Mouse (Mus musculus): ENCODE results near the gene Plcb1. TPM values are rescaled to one million over a fixed set of nuclear protein-coding genes. Genes with fewer than 3 reads are reported as not detected.

The Plcb1 gene
- polyA plus RNA-seq, 1 experiment, result 0.11 TPM

DNA sequence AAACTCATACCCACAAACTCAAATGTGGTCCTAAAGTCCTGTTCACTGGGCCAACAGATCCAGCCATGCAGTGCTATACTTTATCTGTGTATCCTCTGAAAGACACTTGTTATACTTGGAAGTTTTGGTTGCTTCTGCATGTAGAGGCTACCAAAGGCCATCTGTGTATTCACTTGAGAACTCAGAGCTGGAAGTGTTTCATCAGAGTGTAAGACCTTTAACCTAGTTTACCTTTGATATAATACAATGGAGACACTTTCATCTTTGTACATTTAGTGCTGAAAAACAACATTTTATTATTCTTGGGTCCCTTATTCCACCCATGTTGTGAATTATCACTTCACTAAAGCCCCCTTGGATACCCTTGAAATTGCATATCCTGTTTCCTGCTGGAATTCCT is 70.4 kb downstream of the Plcb1 start:
- Histone ChIP-seq H3K4me3 (ENCODE audit: insufficient read depth, low read length) (no peak overlapping the region), H3K27ac (ENCODE audit: insufficient read depth, low read depth, low read length) (no peak overlapping the region), H3K4me1 (ENCODE audit: control insufficient read depth, insufficient read depth, low read length) (no peaks in the 10 kb centered on the region)
- no peak for TF ChIP-seq CTCF (IDR thresholded peaks at IDR 0.05; ENCODE audit: low read depth, low read length)
- no peak for TF ChIP-seq POLR2A (IDR thresholded peaks at IDR 0.05; ENCODE audit: borderline replicate concordance, low read depth, low read length)

DNA sequence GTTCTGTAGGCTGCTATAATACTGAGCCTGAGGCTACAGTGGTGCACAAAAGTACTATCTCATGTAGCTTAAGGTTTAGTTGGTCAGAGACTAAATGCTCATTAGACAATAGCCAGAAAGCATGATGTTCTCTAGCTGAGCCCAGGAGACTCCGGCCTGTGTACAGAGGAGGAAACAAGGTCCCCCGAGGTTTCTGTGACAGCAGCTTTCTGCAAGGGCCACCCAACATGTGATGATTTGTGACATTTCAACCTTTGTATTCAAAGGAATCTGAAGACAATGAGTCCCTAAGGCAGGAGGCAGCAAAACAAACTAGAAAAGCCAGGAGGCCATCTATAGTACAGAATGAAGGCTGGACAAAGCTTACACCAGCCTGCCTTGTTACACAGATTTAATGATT is 70.8 kb downstream of the Plcb1 start:
- Histone ChIP-seq H3K27ac (ENCODE audit: insufficient read depth, low read depth, low read length) (no peak overlapping the region), H3K4me1 (ENCODE audit: control insufficient read depth, insufficient read depth, low read length) (no peaks in the 10 kb centered on the region), H3K4me3 (ENCODE audit: insufficient read depth, low read length) (no peak overlapping the region)
- no peak for TF ChIP-seq CTCF (IDR thresholded peaks at IDR 0.05; ENCODE audit: low read depth, low read length)
- TF ChIP-seq POLR2A (IDR thresholded peaks at IDR 0.05; ENCODE audit: borderline replicate concordance, low read depth, low read length), result no peak

DNA sequence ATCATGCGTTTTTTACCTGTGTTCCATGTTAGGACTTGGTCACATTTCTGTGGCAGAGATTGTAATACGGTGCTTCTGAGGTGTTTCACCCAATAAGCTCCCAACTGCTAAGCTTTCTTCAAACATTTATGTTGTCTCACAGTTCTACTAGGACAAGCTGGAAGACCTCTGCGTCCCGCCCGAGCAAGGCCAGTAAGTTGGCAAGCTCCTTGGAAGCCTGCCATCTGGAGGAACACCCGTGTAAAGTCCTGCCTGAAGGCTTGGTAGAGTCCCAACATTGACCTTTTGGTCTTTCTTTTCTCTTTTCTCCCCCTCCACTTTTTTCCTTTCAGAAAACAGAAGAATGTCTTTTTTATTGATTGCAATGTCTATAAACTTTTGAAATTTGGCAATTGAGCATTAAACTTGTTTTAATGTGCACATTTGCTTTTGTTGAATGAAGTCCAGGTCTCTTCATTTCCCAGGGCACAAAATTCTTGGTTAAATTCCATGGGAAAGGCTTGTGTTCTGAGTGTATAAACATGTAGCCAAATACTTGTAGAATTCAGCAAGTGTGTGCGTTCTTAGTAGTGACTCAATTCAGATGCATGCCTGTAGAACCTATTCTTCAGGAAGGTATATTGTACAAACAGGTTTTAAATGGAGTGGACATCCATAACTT is 79.2 kb downstream of the Plcb1 start:
- TF ChIP-seq POLR2A (IDR thresholded peaks at IDR 0.05; ENCODE audit: borderline replicate concordance, low read depth, low read length), result no peak
- TF ChIP-seq CTCF (IDR thresholded peaks at IDR 0.05; ENCODE audit: low read depth, low read length), result no peak
- no peaks in the 10 kb centered on the region for H3K4me1 ChIP-seq (ENCODE audit: control insufficient read depth, insufficient read depth, low read length)
- no peak overlapping the region for H3K4me3 ChIP-seq (ENCODE audit: insufficient read depth, low read length)
- H3K27ac ChIP-seq (ENCODE audit: insufficient read depth, low read depth, low read length), result no peak overlapping the region

DNA sequence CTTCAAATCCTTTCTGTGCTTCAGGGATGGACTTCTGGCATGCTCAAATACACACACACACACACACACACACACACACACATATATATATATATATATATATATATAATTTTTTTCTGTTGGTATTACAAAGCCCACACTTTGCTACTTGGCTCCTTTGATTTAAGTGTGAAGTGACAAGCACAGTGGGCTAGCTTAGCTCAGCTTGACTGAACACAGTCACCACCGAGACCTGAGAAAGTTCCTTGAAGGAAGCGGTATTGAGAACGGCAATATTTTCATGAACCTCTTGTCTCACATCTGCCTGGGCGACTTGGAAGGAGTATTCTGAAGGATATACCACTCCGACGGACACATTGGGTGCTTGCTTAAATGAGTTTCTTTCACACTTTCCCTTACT is 81.5 kb downstream of the Plcb1 start:
- TF ChIP-seq POLR2A (IDR thresholded peaks at IDR 0.05; ENCODE audit: borderline replicate concordance, low read depth, low read length) (no peak), CTCF (IDR thresholded peaks at IDR 0.05; ENCODE audit: low read depth, low read length) (no peak)
- Histone ChIP-seq H3K27ac (ENCODE audit: insufficient read depth, low read depth, low read length) (no peak overlapping the region), H3K4me3 (ENCODE audit: insufficient read depth, low read length) (no peak overlapping the region), H3K4me1 (ENCODE audit: control insufficient read depth, insufficient read depth, low read length) (no peaks in the 10 kb centered on the region)

DNA sequence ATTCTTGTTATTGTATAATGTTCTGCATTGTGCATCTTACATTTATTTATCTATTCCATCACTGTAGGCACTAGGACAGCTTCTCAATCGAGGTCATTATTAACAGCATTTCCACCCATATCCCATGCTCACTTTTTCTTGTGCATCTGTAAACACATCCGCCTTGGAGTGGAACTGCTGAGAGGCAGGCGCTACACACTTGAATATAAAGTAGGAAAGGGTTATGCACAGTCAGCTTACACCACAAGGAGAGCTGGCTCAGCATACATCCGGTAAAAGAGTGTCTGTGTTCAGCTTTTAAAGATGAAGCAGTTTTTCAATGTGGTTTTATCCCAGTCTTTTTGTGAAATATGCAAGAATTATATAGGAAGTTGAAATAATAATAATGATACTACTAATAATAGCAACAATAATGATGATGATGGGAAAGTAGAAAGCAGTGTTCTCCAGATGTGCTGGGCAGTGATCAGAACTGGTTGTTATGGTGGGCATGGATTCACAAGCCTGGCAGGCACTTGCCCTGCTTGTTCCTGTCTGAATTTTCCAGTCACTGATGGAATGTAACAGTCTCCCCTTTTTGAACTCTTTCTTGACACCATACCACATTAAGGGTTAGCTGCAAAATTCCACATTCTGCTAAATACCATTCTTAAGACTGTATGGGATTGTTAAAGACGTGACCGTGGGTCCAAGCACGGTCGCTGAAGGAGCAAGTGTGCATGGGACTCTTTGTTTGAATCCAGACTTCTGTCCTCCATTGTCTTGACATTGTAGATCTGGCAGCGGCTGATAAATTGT is 86.0 kb downstream of the Plcb1 start:
- H3K4me1 ChIP-seq (ENCODE audit: control insufficient read depth, insufficient read depth, low read length), result no peaks in the 10 kb centered on the region
- H3K27ac ChIP-seq (ENCODE audit: insufficient read depth, low read depth, low read length), result no peak overlapping the region

DNA sequence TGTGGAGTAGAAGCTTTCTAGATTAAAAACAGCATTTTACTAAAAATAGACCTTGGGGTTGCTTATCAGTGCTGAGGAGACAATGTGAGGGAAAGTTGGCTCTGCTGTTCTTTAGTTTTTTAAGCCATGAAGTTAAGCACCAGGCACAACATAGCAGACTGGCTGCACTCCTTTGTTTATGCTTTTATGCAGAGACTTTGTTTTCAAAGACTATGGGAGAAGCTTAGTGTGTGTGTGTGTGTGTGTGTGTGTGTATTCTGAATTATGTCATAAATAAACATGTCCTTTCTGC is 86.6 kb downstream of the Plcb1 start:
- no peak overlapping the region for H3K4me3 ChIP-seq (ENCODE audit: insufficient read depth, low read length)
- TF ChIP-seq CTCF (IDR thresholded peaks at IDR 0.05; ENCODE audit: low read depth, low read length), result no peak
- no peak overlapping the region for H3K27ac ChIP-seq (ENCODE audit: insufficient read depth, low read depth, low read length)
- H3K4me1 ChIP-seq (ENCODE audit: control insufficient read depth, insufficient read depth, low read length), result no peaks in the 10 kb centered on the region

More for the DNA sequence above, 86.0 kb downstream of the Plcb1 start:
- H3K4me3 ChIP-seq (ENCODE audit: insufficient read depth, low read length), result no peak overlapping the region
- TF ChIP-seq CTCF (IDR thresholded peaks at IDR 0.05; ENCODE audit: low read depth, low read length) (no peak), POLR2A (IDR thresholded peaks at IDR 0.05; ENCODE audit: borderline replicate concordance, low read depth, low read length) (no peak)

DNA sequence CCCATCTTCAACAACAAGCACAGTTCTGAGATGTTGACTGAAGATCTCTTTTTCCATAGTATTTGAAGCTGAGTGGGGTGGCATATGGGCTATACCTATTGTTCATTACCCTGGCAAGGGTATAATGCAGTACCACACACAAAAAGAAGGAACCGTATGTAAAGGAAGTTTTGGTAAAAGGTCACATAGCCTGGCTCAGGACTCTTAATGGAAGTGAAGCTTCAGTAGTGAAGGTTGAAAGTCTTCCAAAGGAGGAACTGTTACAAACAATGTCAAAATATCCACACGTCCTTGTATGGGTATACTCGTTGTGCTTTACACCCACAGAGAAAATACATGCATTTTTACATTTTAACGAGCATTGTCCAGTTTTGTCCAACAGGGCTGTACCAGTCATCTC is 91.3 kb downstream of the Plcb1 start:
- Histone ChIP-seq H3K4me3 (ENCODE audit: insufficient read depth, low read length) (no peak overlapping the region), H3K4me1 (ENCODE audit: control insufficient read depth, insufficient read depth, low read length) (no peaks in the 10 kb centered on the region)
- no peak for TF ChIP-seq CTCF (IDR thresholded peaks at IDR 0.05; ENCODE audit: low read depth, low read length)
- TF ChIP-seq POLR2A (IDR thresholded peaks at IDR 0.05; ENCODE audit: borderline replicate concordance, low read depth, low read length), result no peak

DNA sequence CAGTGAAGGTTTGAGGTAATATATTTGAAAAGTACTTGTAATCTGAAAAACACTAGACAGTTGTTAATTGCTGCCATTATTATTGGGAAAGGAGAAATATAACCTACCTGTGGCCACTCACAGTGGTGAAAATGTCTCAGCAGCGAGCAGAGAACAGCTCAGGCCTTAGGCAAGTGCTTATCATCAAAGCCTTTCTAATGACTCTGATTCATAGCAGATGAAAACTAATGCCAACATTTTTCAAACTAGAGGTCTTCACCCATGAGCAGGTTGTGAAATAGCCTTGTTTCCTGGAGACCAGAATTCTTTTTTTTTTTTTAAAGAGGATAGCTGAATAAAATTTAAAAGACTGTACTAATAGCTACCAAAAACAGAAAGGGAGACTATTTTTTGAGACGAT is 105.3 kb downstream of the Plcb1 start:
- TF ChIP-seq CTCF (IDR thresholded peaks at IDR 0.05; ENCODE audit: low read depth, low read length) (no peak), POLR2A (IDR thresholded peaks at IDR 0.05; ENCODE audit: borderline replicate concordance, low read depth, low read length) (no peak)
- no peak overlapping the region for H3K27ac ChIP-seq (ENCODE audit: insufficient read depth, low read depth, low read length)
- H3K4me3 ChIP-seq (ENCODE audit: insufficient read depth, low read length), result no peak overlapping the region
- no peaks in the 10 kb centered on the region for H3K4me1 ChIP-seq (ENCODE audit: control insufficient read depth, insufficient read depth, low read length)

More for the DNA sequence above, 91.3 kb downstream of the Plcb1 start:
- no peak overlapping the region for H3K27ac ChIP-seq (ENCODE audit: insufficient read depth, low read depth, low read length)

DNA sequence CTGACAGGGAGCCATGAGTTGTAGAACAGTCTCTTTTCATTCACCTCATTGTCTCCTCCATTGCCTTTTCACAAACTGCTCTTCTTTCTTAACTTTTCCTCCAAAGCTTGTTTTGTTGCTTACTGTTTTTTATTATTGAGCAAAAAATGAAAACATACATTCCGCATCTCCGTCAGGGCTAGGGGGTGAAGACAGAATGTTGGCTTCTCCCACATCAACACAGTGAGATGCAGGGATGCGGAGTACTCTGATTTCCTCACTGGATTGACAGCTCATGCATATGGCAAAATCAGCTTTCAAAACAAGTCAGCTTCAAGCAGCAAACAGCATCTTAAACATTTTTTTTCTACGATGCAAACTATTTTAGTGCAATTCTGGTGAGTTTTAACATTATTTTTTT is 108.9 kb downstream of the Plcb1 start:
- Histone ChIP-seq H3K4me1 (ENCODE audit: control insufficient read depth, insufficient read depth, low read length) (no peaks in the 10 kb centered on the region), H3K27ac (ENCODE audit: insufficient read depth, low read depth, low read length) (no peak overlapping the region), H3K4me3 (ENCODE audit: insufficient read depth, low read length) (no peak overlapping the region)
- TF ChIP-seq CTCF (IDR thresholded peaks at IDR 0.05; ENCODE audit: low read depth, low read length) (no peak), POLR2A (IDR thresholded peaks at IDR 0.05; ENCODE audit: borderline replicate concordance, low read depth, low read length) (no peak)

DNA sequence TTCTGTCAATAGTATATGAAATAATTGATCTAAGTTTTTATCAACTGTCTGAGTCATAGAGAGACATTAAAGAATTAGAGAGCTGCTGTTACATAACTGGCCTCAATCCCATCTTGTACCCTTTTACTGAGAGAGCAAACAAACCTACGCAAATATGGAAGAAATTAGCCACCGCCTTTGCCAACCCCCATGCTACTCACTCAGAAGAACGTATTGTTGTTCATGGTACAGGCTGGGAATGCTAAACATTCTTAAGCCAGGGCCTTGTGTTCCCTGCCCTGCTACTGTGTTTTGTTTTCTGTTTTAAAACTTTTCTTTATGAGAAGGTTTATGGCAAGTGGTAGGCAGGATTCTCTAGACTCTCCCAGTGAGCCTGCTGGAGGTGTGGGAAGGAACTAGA is 110.3 kb downstream of the Plcb1 start:
- no peak overlapping the region for H3K4me3 ChIP-seq (ENCODE audit: insufficient read depth, low read length)
- no peaks in the 10 kb centered on the region for H3K4me1 ChIP-seq (ENCODE audit: control insufficient read depth, insufficient read depth, low read length)
- no peak for TF ChIP-seq CTCF (IDR thresholded peaks at IDR 0.05; ENCODE audit: low read depth, low read length)
- no peak for TF ChIP-seq POLR2A (IDR thresholded peaks at IDR 0.05; ENCODE audit: borderline replicate concordance, low read depth, low read length)
- no peak overlapping the region for H3K27ac ChIP-seq (ENCODE audit: insufficient read depth, low read depth, low read length)
